Mouse (Mus musculus): Measurements from ENCODE around the gene Prelid1. TPM values are rescaled to one million over a fixed set of nuclear protein-coding genes. Genes with fewer than 3 reads are reported as not detected.

The Prelid1 gene
- polyA plus RNA-seq, 1 experiment from 2014 or later, result 405 TPM

DNA sequence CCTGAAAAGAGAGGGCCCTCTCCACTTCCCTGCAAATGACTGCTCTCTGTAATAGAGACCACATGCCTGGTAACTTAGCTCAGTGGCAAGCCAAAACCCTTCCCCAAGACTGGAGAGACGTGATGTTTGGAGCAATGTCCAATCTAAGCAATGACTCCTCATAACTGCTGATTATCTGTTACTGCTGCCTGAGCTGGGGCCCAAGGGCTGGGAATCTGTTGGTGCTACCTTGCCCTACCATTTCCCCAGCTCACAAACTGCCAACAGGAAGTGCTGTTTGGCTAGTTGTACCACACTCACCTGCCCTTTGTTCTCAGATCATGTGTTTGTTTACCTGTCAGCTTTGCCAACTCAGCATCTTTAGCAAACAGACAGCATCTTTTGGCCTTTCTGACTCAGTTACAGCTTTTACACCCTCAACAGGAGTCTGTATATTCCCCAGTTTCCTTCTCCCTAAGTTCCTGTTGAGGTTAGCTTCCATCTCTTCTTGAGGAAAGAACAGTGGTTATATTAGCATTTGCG, 5.3 kb upstream of the Prelid1 start:
- ATAC-seq (replicated peaks; ENCODE audit: insufficient number of reproducible peaks, low FRiP score, low TSS enrichment, low read depth), result no peak
- H3K4me2 ChIP-seq (ENCODE audit: low read depth, low read length), result no peak overlapping the region
- no peak overlapping the region for H3K4me3 ChIP-seq (ENCODE audit: low read depth, low read length)
- H3K9me3 ChIP-seq (replicated peaks; ENCODE audit: control insufficient read depth, low read length), result no peaks in the 10 kb centered on the region
- H3K27me3 ChIP-seq (ENCODE audit: control insufficient read depth, insufficient read depth, low read length), result no peaks in the 10 kb centered on the region
- DNase-seq (ENCODE audit: low spot score), result no peak
- H3K36me3 ChIP-seq (replicated peaks; ENCODE audit: control insufficient read depth, insufficient read depth, low read depth, low read length), result peaks cover 26% of the 10 kb centered on the region
- WGBS, result 87% methylated on average over 2 of the region's 2 CpGs
- H3K4me1 ChIP-seq (ENCODE audit: control insufficient read depth, insufficient read depth, low read length), result no peaks in the 10 kb centered on the region
- H3K9ac ChIP-seq (replicated peaks; ENCODE audit: low read length), result no peak overlapping the region
- no peak overlapping the region for H3K27ac ChIP-seq (replicated peaks; ENCODE audit: low read depth, low read length)

DNA sequence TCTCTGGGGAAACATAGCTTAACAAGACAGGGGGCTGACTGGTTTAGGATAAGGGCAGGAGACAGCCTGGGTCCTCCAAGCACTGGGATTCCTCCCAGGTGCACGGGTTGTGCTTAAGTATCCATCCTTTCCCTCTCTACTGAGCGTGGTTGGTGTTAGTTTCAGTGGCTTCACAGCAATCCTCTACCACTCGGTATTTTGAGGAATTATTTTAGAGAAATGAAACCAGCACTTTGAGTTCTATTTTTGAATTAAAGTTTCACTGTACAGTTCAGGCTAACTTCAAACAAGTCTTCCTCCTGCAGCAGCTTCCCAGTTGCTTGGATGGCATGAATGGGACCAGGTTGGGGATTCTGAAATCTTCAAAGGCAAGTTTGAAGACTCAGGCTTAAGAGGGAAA, 1.9 kb upstream of the Prelid1 start:
- Histone ChIP-seq H3K27ac (replicated peaks; ENCODE audit: low read depth, low read length) (no peak overlapping the region), H3K4me1 (ENCODE audit: control insufficient read depth, insufficient read depth, low read length) (no peaks in the 10 kb centered on the region), H3K4me2 (ENCODE audit: low read depth, low read length) (no peak overlapping the region), H3K27me3 (ENCODE audit: control insufficient read depth, insufficient read depth, low read length) (no peaks in the 10 kb centered on the region), H3K9me3 (replicated peaks; ENCODE audit: control insufficient read depth, low read length) (no peaks in the 10 kb centered on the region), H3K4me3 (ENCODE audit: low read depth, low read length) (no peak overlapping the region), H3K36me3 (replicated peaks; ENCODE audit: control insufficient read depth, insufficient read depth, low read depth, low read length) (peaks cover 10% of the 10 kb centered on the region), H3K9ac (replicated peaks; ENCODE audit: low read length) (no peak overlapping the region)
- DNase-seq (ENCODE audit: low spot score) (no peak), ATAC-seq (replicated peaks; ENCODE audit: insufficient number of reproducible peaks, low FRiP score, low TSS enrichment, low read depth) (no peak)
- 80% methylated on average over 3 of the region's 3 CpGs for WGBS

DNA sequence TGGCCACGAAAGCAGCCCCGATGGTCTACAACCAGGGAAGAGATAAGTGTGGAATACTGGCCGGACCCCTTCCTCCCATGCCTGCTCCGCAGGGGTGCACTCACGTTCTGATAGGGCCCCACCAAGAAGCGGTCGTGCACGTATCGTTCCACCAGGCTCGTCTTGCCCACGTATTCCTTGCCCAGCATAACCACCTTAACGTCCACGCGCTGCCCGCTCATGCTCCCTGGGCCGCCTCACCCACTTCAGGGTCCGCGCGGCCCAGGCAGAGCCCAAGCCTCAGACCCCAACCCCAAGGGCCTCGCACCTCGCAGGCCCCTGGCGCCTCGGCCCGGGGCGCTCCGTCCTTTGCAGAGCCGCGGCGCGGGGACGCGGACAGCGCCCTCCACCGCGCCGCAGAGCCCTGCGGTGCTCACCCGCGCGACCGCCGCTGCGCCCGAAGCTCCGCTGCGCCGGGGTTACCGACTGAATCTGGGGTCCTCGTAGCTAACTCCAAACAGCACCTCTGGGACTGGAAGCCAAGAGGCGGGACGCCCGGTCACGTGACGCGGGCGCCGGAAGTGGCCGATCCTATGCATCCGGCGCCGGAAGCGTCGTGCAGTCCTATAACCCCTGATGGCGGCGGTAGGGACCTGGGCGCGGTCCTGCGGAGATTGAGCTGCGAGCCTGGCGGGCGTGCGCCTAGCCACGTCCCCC, 1.3 kb downstream of the Prelid1 start, which contains the start of gene Rab24:
Gene Rab24, minus strand, starts transcription at position 513 of the 696 bp plus-strand sequence.
- H3K4me1 ChIP-seq (ENCODE audit: control insufficient read depth, insufficient read depth, low read length), result no peaks in the 10 kb centered on the region
- no peaks in the 10 kb centered on the region for H3K9me3 ChIP-seq (replicated peaks; ENCODE audit: control insufficient read depth, low read length)
- DNase-seq (ENCODE audit: low spot score) (peak; percentile 97), ATAC-seq (replicated peaks; ENCODE audit: insufficient number of reproducible peaks, low FRiP score, low TSS enrichment, low read depth) (peak; percentile 84)
- peaks cover 13% of the 10 kb centered on the region for H3K36me3 ChIP-seq (replicated peaks; ENCODE audit: control insufficient read depth, insufficient read depth, low read depth, low read length)
- H3K9ac ChIP-seq (replicated peaks; ENCODE audit: low read length), result peak within 1 kb of the TSS; percentile 95
- H3K27ac ChIP-seq (replicated peaks; ENCODE audit: low read depth, low read length), result peak within 1 kb of the TSS; percentile 54; the same call in 1 of the 2 replicates
- no peaks in the 10 kb centered on the region for H3K27me3 ChIP-seq (ENCODE audit: control insufficient read depth, insufficient read depth, low read length)
- peak within 1 kb of the TSS; percentile 95 for H3K4me3 ChIP-seq (ENCODE audit: low read depth, low read length)
- under 1% methylated on average over 73 of the region's 73 CpGs for WGBS
- H3K4me2 ChIP-seq (ENCODE audit: low read depth, low read length), result peak within 1 kb of the TSS; percentile 80

DNA sequence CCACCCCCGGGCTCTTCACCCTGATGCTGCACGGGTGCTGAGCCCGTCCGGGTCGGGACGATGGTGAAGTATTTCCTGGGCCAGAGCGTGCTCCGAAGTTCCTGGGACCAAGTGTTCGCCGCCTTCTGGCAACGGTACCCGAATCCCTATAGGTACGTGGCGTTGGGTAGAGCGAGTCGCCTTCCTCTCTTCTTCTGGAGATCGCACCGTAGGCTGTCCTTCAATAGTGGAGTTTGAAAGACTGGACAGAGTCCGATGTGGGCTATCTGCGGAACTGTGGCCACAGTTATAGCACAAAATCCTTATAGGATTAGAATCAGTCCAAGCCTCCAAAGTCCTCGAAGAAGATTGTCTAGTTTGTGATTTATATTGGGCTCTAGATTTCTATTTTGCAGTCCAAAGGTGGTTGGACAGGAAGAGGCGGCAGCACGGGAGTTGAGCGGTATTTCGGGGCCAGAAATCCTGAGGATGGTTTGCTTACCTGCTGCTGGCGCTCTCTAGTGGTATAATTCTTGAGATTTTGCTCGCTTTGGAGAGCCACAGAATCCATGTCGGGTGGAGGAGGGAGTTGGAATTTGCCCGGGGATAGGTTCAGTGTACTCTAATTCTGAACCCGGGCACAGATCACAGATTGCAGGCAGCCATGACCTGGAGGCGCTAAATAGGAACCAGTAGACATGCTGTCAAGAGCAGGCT, 2.0 kb downstream of the Prelid1 start:
- 1% methylated on average over 31 of the region's 31 CpGs for WGBS

DNA sequence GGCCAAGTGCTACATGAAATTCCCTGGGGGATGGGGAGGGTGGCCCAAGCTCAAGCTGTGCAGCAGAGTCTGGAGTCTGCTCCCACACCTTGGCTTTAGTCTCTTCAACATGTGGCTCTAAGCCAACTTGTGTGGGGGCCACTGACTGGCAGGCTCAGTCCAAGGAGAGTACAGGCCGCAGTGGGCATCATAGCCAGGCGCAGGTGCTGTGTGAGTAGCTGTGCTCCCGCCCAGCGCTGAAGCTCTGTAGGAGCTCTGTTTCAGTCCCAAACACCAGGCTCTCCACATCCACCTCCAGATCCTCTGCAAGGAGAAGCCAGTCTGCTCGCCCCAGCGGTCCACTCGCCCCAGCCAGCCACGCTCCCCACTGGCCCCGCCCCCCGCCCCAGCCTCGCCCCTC, 5.3 kb downstream of the Prelid1 start:
- no peak for ATAC-seq (replicated peaks; ENCODE audit: insufficient number of reproducible peaks, low FRiP score, low TSS enrichment, low read depth)
- Histone ChIP-seq H3K9ac (replicated peaks; ENCODE audit: low read length) (no peak overlapping the region), H3K4me3 (ENCODE audit: low read depth, low read length) (no peak overlapping the region)

More for the DNA sequence above, 2.0 kb downstream of the Prelid1 start:
- Histone ChIP-seq H3K9me3 (replicated peaks; ENCODE audit: control insufficient read depth, low read length) (no peaks in the 10 kb centered on the region), H3K4me1 (ENCODE audit: control insufficient read depth, insufficient read depth, low read length) (no peaks in the 10 kb centered on the region), H3K9ac (replicated peaks; ENCODE audit: low read length) (peak overlapping the region; percentile 95), H3K27ac (replicated peaks; ENCODE audit: low read depth, low read length) (peak overlapping the region; percentile 54; the same call in 1 of the 2 replicates), H3K27me3 (ENCODE audit: control insufficient read depth, insufficient read depth, low read length) (no peaks in the 10 kb centered on the region), H3K4me2 (ENCODE audit: low read depth, low read length) (peak overlapping the region; percentile 80), H3K4me3 (ENCODE audit: low read depth, low read length) (peak overlapping the region; percentile 95), H3K36me3 (replicated peaks; ENCODE audit: control insufficient read depth, insufficient read depth, low read depth, low read length) (peaks cover 13% of the 10 kb centered on the region)
- DNase-seq (ENCODE audit: low spot score) (peak; percentile 72), ATAC-seq (replicated peaks; ENCODE audit: insufficient number of reproducible peaks, low FRiP score, low TSS enrichment, low read depth) (no peak)

DNA sequence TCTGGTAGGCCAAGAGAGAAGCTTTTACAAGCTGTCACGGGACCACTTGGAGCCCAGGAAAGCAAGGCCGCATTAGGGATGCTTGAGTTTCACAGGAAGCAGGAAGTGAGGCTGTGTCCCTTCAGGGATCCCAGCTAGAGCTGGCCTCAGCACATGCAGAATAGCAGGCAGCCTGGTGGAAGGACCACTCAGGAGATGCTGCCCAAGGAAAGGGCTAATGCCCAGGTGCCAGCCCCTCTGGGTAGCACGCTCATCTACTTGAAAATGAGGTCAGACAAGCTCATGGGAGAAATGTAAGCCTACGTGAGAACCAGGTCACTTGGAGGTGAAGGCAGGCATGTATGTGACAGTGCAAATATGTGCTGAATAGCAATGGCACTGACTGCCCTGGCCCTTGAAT, 6.9 kb downstream of the Prelid1 start:
- peak overlapping the region; percentile 13; the same call in 1 of the 2 replicates for H3K9ac ChIP-seq (replicated peaks; ENCODE audit: low read length)
- H3K27ac ChIP-seq (replicated peaks; ENCODE audit: low read depth, low read length), result no peak overlapping the region
- WGBS, result 57% methylated on average over 4 of the region's 4 CpGs
- DNase-seq (ENCODE audit: low spot score) (no peak), ATAC-seq (replicated peaks; ENCODE audit: insufficient number of reproducible peaks, low FRiP score, low TSS enrichment, low read depth) (no peak)
- H3K4me3 ChIP-seq (ENCODE audit: low read depth, low read length), result no peak overlapping the region
- H3K36me3 ChIP-seq (replicated peaks; ENCODE audit: control insufficient read depth, insufficient read depth, low read depth, low read length), result peaks cover 13% of the 10 kb centered on the region
- H3K27me3 ChIP-seq (ENCODE audit: control insufficient read depth, insufficient read depth, low read length), result no peaks in the 10 kb centered on the region
- no peaks in the 10 kb centered on the region for H3K9me3 ChIP-seq (replicated peaks; ENCODE audit: control insufficient read depth, low read length)
- H3K4me2 ChIP-seq (ENCODE audit: low read depth, low read length), result no peak overlapping the region
- peaks cover 7% of the 10 kb centered on the region for H3K4me1 ChIP-seq (ENCODE audit: control insufficient read depth, insufficient read depth, low read length)

More for the DNA sequence above, 5.3 kb downstream of the Prelid1 start:
- DNase-seq (ENCODE audit: low spot score), result no peak
- Histone ChIP-seq H3K4me2 (ENCODE audit: low read depth, low read length) (no peak overlapping the region), H3K36me3 (replicated peaks; ENCODE audit: control insufficient read depth, insufficient read depth, low read depth, low read length) (peaks cover 13% of the 10 kb centered on the region), H3K27me3 (ENCODE audit: control insufficient read depth, insufficient read depth, low read length) (no peaks in the 10 kb centered on the region), H3K4me1 (ENCODE audit: control insufficient read depth, insufficient read depth, low read length) (peaks cover 7% of the 10 kb centered on the region), H3K9me3 (replicated peaks; ENCODE audit: control insufficient read depth, low read length) (no peaks in the 10 kb centered on the region), H3K27ac (replicated peaks; ENCODE audit: low read depth, low read length) (no peak overlapping the region)
- WGBS, result 87% methylated on average over 11 of the region's 11 CpGs

DNA sequence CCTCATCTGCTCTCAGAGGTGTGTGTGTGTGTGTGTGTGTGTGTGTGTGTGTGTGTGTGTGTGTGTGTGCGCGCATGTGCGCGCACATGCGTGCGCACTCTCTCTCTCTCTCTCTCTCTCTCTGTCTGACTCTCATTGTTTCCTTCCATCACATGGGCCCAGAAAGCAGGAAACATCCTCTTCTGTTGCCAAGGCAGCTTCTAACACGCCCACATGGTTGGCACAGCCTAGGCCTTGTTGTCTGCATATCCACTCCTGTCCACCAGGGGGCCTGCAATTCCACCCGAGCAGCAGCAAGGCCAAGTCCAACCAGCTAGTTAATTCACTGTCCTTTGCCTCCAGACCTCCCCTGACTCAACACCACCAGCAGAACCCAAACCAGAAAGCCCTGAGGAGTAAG, 7.3 kb downstream of the Prelid1 start:
- H3K4me2 ChIP-seq (ENCODE audit: low read depth, low read length), result no peak overlapping the region; the same call in 1 of the 2 replicates
- DNase-seq (ENCODE audit: low spot score) (peak; percentile 77), ATAC-seq (replicated peaks; ENCODE audit: insufficient number of reproducible peaks, low FRiP score, low TSS enrichment, low read depth) (no peak)
- 0 out of 2 replicates have a peak overlapping the region, but pooled peaks have one; percentile 3 for H3K4me3 ChIP-seq (ENCODE audit: low read depth, low read length)
- no peak overlapping the region for H3K27ac ChIP-seq (replicated peaks; ENCODE audit: low read depth, low read length)
- H3K9me3 ChIP-seq (replicated peaks; ENCODE audit: control insufficient read depth, low read length), result no peaks in the 10 kb centered on the region
- no peak overlapping the region for H3K9ac ChIP-seq (replicated peaks; ENCODE audit: low read length)
- WGBS, result 44% methylated on average over 6 of the region's 8 CpGs
- peaks cover 7% of the 10 kb centered on the region for H3K4me1 ChIP-seq (ENCODE audit: control insufficient read depth, insufficient read depth, low read length)
- H3K27me3 ChIP-seq (ENCODE audit: control insufficient read depth, insufficient read depth, low read length), result no peaks in the 10 kb centered on the region
- H3K36me3 ChIP-seq (replicated peaks; ENCODE audit: control insufficient read depth, insufficient read depth, low read depth, low read length), result peaks cover 13% of the 10 kb centered on the region

DNA sequence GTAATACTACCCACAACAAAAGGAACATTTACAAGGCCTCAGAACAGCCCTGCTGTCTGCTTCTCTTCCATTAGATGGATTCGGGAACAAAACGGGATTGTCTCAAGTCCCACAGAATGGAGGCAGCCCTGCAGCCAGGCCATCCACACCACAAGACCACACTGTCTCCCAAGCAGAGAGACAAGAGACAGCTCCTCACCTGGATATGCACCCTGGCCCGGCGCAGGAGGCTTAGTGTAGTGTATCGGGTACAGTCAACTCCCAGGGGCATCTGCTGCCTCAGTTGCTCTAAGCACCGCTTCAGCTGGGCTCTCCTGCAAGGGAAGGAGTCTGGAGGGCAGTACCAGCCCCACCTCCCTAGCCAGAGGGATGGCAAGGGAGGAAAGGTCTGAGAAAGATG, 7.9 kb downstream of the Prelid1 start:
- no peaks in the 10 kb centered on the region for H3K9me3 ChIP-seq (replicated peaks; ENCODE audit: control insufficient read depth, low read length)
- no peak overlapping the region for H3K27ac ChIP-seq (replicated peaks; ENCODE audit: low read depth, low read length)
- peaks cover 7% of the 10 kb centered on the region for H3K4me1 ChIP-seq (ENCODE audit: control insufficient read depth, insufficient read depth, low read length)
- H3K9ac ChIP-seq (replicated peaks; ENCODE audit: low read length), result no peak overlapping the region
- H3K27me3 ChIP-seq (ENCODE audit: control insufficient read depth, insufficient read depth, low read length), result no peaks in the 10 kb centered on the region
- H3K36me3 ChIP-seq (replicated peaks; ENCODE audit: control insufficient read depth, insufficient read depth, low read depth, low read length), result peaks cover 13% of the 10 kb centered on the region
- ATAC-seq (replicated peaks; ENCODE audit: insufficient number of reproducible peaks, low FRiP score, low TSS enrichment, low read depth), result no peak
- WGBS, result 86% methylated on average over 6 of the region's 6 CpGs
- peak overlapping the region; percentile 87 for H3K4me2 ChIP-seq (ENCODE audit: low read depth, low read length)
- no peak for DNase-seq (ENCODE audit: low spot score)
- peak overlapping the region; percentile 55 for H3K4me3 ChIP-seq (ENCODE audit: low read depth, low read length)
